Mouse (Mus musculus): ENCODE results near the gene Pop5.

The Pop5 gene

GRCm38 (mm10) chr5:115214864-115215263 lies 20.8 kb upstream of the Pop5 start:
- 3% methylated on average over 17 of the region's 17 CpGs for WGBS

DNA sequence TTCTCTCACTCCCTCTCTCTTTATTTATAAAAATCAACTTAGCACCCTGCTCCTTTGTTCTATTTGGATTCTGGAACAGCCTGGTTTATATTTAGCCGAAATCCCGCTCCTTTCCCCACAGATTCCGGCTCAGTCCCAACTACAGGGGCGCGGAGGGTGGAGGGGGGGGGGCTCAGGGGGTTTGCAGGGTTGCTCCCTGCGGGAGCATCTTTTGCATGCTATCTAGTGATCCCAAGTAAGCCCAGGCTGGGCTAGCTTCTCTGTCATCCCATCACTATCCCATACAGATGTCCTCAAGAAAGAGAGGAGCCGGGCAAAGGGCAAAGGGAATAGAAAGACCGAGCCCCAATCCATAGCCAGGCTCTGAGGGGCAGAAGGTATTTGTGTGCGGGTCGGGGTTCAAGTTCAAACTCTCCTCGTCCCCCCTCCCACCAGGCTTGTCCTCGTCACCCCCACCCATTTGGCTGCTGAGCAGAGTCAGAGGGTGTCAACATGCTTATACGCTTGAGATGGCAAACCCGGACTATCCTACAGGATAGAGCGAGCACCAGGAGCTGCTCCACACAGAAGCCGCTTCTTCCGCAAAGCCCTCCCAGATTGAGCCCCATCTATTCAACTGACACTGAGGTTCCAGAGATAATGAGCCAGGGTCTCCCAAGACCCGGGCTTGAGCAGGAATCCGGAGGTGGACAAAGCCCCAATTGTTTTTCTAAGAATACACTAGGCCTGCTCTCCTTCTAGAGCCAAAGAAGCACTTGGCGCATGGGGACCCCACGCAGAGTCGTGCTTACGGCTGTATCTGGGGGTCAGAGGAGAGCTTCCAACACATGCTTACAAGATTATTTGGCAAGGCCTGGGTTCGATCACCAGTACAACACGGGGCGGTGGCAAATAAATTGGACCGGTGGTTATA lies 20.1 kb upstream of the Pop5 start:
- WGBS, result 23% methylated on average over 27 of the region's 27 CpGs

- WGBS, result 55% methylated on average over 12 of the region's 12 CpGs
Observed at GRCm38 (mm10) chr5:115217998-115218397, 17.6 kb upstream of the Pop5 start.

GRCm38 (mm10) chr5:115220931-115221640 lies 14.6 kb upstream of the Pop5 start:
- 16% methylated on average over 13 of the region's 13 CpGs for WGBS

GRCm38 (mm10) chr5:115222485-115222884 lies 13.2 kb upstream of the Pop5 start:
- WGBS, result 74% methylated on average over 3 of the region's 3 CpGs

DNA sequence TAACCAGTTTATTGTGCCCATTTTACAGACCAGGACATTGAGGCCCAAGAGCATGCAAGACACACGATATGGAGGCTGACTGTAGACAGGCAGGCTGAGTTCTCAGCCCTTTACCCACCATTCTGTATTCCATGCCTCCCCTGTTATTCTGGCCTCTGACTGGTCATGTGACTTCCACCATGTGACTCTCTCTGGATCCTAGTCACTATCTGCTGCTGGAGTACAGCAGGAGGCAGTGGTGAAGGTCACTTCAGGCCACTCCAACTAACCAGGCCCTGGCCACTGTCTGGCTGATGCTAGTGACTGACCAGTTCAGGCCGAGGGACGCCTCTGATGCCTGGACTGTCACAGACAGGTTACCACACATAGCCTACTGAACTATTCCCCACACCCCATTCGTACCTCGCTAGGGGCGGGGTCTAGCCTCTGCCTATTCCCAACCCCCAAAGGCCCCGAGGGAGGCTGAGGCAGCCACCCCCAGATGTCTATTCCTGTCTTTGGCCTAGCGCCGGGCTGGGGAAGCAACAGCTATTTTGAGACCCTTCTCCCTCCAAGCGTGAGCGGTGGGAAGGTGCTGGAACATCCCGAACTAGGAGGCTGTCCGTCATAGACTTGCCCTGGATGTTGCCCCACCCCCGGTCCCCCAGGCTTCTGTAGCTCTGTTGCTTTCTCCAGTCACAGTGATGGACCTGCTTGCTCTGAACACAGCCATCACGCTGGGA lies 4.6 kb upstream of the Pop5 start:
- 36% methylated on average over 15 of the region's 15 CpGs for WGBS

DNA sequence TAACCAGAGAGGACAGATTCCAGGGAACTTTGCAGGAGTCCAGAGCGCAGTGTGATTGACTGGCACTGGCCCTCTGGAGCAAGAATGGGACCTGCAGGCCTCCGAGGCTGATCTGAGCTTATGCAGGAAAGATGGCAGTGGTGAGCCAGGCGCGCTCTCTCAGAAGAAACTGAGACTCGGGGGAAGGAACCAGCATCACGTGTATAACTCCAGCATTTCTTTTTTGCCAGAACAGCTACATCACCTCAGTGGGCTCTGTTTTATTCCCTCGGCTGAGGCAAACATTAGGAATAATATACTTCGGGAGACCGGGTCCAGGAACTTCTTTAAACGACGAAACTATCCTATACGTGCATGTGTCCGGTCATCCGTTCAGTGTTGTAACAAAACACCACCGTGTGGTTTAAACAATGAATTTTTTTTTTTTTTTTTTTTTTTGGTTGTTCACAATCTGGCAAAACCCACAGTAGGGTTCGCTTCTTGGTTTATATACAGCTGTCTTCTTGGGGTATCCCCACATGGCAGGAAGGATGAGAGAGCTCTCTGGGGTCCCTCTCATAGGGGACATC lies 4.0 kb upstream of the Pop5 start:
- WGBS, result 26% methylated on average over 16 of the region's 16 CpGs

- WGBS, result 44% methylated on average over 6 of the region's 6 CpGs
Observed at GRCm38 (mm10) chr5:115232516-115232915, 3.1 kb upstream of the Pop5 start.

GRCm38 (mm10) chr5:115233031-115233780 lies 2.4 kb upstream of the Pop5 start:
- 95% methylated on average over 14 of the region's 14 CpGs for WGBS

GRCm38 (mm10) chr5:115234519-115234918 lies 1.1 kb upstream of the Pop5 start:
- WGBS, result 55% methylated on average over 6 of the region's 6 CpGs

- under 1% methylated on average over 45 of the region's 45 CpGs for WGBS
Observed at GRCm38 (mm10) chr5:115235323-115235771, 289 bp upstream of the Pop5 start.

DNA sequence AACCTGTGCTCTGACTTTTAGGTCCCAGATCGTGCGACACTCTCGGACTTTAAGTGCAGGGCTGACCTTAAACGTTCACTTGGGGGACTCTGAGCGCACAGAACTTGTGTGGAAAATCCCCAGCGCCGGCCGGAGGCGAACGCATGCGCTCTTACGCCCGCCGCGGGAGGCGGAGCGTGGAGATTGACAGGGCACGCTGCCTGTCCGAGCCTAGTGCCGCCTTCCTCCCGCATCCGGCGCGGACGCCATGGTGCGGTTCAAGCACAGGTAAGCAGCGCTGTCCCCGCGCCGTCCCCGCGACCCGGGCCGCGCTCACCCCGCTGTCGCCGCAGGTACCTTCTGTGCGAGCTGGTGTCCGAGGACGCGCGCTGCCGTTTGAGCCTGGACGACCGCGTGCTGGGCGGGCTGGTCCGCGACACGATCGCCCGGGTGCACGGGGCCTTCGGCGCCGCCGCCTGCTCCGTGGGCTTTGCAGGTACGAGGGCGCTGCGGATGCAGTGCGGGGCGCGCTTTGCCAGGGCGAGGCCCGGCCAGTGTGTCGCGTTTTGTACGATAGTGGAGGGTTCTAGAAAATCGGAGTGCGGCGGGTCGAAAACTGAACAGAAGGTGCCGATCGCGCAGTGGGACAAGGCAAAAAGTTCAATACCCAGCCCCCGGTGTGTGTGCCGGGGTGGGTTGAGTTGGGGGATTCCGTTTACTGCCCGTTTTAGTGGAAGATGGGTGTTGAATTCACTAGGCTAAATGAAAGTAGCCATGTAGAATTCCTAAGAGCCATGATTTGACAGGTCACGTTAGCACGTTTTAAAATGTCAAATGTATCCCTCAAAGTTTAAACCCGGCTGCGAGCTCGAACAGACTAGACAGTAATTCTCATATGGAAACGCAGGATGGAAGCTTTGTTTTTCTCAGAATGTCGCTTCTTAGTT lies 2.4 kb downstream of the Pop5 start:
- under 1% methylated on average over 88 of the region's 88 CpGs for WGBS

- 5% methylated on average over 11 of the region's 11 CpGs for WGBS
Observed at GRCm38 (mm10) chr5:115238729-115239195, 3.1 kb downstream of the Pop5 start.

DNA sequence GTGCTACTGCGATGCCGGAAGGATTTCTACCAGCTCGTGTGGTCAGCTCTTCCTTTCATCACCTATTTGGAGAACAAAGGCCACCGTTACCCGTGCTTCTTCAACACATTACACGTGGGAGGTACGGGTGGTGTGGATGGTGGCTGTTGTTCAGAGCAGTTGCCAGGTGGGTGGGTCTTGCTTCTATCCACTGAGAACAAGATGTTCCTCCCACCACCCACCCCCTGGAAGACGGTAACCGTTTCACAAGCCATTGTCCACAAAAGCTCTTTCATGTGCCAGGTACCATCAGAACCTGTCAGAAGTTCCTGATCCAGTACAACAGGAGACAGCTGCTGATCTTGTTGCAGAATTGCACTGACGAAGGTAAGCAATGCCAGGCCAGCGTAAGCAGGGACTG lies 4.6 kb downstream of the Pop5 start:
- WGBS, result 42% methylated on average over 11 of the region's 11 CpGs

- WGBS, result 33% methylated on average over 1 of the region's 1 CpGs
Observed at GRCm38 (mm10) chr5:115255472-115255871, 19.8 kb downstream of the Pop5 start.

- 91% methylated on average over 10 of the region's 10 CpGs for WGBS
Observed at GRCm38 (mm10) chr5:115256909-115257546, 21.4 kb downstream of the Pop5 start.

DNA sequence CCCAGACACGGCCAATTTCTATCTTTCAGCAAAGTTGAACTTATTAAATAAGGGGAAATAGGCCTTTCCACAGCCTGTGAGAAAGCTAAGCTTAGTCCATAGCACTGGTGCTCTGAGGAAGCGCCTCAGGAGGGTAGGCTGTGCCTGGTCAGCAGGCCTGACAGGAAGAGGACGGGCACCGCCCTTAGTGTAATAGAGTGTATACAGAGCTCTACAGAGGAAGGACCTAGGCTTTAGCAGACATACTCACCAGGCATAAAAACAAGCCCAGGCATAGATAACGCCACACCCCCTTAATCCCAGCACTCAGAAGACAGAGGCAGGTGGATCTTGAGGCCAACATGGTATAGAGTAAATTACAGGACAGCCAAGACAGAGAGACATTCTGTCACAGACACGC lies 24.7 kb downstream of the Pop5 start:
- 77% methylated on average over 6 of the region's 6 CpGs for WGBS

DNA sequence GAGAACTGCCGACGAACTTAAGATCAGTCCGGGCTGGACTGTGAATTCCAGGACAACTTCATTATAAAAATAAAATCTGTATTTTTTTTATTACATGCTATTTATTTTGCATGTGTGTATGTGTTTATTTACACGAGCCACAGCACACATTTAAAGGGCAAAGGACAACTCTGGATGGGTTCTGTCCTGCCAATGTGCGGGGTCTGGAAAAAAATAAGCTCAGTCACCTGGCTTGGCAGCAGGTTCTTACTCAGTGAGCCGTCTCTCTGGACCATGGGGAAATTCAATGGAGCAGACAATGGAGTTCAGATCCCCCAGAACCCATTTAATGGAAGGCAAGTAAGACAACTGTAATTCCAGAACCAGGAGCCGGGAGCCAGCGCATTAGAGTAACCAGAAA lies 25.5 kb downstream of the Pop5 start:
- WGBS, result 74% methylated on average over 8 of the region's 8 CpGs

DNA sequence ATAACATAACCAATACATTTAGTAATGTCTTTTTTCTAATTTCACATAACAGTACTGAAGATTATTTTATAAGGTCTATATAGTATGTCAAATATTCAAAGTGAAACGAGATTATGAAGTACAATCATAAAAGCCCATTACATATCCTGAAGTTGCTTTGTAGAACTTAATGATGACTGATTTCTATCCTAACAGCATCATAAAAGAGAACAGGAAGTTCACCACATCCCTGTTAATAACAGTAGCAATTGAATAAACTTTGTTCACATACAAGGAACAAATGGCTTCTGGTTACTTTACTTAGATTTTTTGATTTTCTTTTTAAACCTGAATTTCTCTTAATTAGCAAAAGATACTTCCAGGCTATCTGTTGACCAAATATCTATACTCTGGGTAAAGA lies 26.2 kb downstream of the Pop5 start:
- WGBS, result 69% methylated on average over 1 of the region's 1 CpGs
